Mouse (Mus musculus): ENCODE results near the gene Gabrb1.

Gabrb1 gene

GRCm38 (mm10) chr5:71657482-71658114 lies at the start of gene Gabrb1:
TSS of gene Gabrb1 (plus strand) at chr5:71658113.
- no peak for DNase-seq (ENCODE audit: low read depth in 2 of 2, low spot score in 2 of 2)

DNA sequence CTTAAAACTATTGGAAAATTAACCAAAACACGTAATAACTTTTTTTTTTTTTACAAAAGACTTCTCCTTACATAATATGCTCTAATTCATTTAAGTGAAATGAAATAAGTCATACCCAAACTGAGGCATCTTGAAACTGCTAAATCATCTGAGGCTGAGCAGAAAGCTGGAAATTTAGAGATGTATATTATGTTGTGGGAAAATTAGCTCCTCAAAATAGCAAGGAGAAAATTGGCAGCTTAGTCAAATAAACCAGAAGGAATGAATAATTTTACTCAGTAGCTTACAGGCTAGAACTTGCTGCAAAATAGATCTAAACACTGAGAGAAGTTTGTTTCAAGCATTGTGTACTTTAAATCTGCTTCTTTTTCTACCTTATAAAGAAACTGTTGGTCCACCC lies 49.2 kb upstream of the Gabrb1 start:
- no peak for DNase-seq (ENCODE audit: low read depth in 2 of 2, low spot score in 2 of 2)

DNA sequence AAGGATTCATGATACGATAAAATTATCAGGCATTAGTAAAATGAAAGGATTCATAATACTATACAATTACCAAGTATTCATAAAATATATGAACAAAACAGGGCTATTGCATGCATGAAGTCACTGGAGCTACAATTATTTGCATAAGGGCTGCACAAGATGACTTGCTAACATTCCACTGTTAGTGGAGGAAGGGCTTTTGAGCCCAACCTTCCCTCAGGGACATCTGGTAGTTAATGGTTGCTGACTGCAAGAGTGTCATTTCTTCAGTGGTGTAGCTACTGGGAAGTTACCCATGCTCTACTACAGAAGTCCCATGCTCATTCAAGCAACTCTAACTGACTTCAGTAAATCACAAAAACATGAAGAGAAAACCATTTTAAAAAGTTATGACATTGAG lies 43.6 kb upstream of the Gabrb1 start:
- DNase-seq (ENCODE audit: low read depth in 2 of 2, low spot score in 2 of 2), result no peak

GRCm38 (mm10) chr5:71616734-71617133 lies 41.2 kb upstream of the Gabrb1 start:
- no peak for DNase-seq (ENCODE audit: low read depth in 2 of 2, low spot score in 2 of 2)

DNA sequence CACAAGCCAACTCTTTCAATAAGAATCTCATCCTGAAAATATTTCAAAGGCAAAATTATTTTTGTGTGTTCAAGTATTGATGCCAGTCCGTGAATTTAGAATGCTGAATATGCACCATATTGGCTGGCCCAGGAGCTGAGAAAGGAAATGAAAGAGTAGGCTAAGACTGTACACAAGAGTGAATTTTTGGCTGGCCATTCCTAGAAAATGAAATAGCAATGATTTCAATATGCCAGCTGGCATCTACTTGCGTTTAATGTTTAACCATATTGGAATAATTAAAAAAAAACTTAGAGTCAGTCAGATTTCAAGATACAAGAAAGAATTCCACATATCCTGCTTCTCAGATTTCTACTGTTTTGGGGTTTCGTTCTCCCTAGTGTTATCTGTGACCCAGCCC lies 30.1 kb upstream of the Gabrb1 start:
- DNase-seq (ENCODE audit: low read depth in 2 of 2, low spot score in 2 of 2), result no peak

GRCm38 (mm10) chr5:71639804-71640203 lies 18.1 kb upstream of the Gabrb1 start:
- DNase-seq (ENCODE audit: low read depth in 2 of 2, low spot score in 2 of 2), result no peak

- DNase-seq (ENCODE audit: low read depth in 2 of 2, low spot score in 2 of 2), result no peak
Observed at GRCm38 (mm10) chr5:71648108-71648507, 9.8 kb upstream of the Gabrb1 start.

- no peak for DNase-seq (ENCODE audit: low read depth in 2 of 2, low spot score in 2 of 2)
Observed at GRCm38 (mm10) chr5:71654056-71654455, 3.9 kb upstream of the Gabrb1 start.

- no peak for DNase-seq (ENCODE audit: low read depth in 2 of 2, low spot score in 2 of 2)
Observed at GRCm38 (mm10) chr5:71656771-71657170, 1.1 kb upstream of the Gabrb1 start.

DNA sequence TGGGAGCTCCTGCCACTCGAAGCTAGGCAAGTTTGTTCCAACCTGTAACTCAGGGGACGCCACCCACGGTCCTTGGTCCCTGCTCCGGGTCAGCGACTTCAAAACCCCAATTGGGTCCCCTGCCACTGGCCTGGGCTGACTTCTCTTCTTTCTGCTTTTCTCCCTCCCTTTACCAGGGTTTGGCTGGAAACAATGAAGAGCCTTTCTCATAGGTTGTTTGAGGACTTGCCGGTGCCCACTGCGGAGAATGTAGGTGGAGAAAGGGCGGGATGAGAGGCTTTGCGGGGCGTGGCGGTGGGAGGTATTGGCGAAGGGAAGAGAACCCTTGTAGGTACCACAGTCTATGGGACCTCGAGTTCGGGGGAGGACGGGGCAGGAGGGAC lies 193 bp downstream of the Gabrb1 start, which contains the start of gene Gabra4:
Gene Gabra4 (minus strand): TSS at position 194 of the 383 bp plus-strand sequence.
- no peak for DNase-seq (ENCODE audit: low read depth in 2 of 2, low spot score in 2 of 2)

DNA sequence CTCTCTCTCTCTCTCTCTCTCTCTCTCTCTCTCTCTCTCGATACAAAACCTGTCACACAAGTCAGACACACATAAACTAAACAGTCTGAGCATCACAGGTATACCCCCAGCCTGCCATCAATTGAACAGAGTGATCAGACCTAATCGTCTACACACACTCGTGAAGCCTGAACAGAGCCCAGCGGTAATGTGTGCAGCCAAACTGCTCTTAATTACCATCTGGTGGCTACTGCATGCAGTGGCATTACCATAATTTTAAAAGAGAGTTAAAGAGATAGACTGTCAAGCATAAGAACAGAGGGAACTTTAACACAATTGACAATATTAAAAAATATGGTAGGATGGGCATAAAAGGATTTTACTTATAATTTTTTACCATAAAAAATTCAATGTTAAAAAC lies 7.7 kb downstream of the Gabrb1 start:
- no peak for DNase-seq (ENCODE audit: low read depth in 2 of 2, low spot score in 2 of 2)

DNA sequence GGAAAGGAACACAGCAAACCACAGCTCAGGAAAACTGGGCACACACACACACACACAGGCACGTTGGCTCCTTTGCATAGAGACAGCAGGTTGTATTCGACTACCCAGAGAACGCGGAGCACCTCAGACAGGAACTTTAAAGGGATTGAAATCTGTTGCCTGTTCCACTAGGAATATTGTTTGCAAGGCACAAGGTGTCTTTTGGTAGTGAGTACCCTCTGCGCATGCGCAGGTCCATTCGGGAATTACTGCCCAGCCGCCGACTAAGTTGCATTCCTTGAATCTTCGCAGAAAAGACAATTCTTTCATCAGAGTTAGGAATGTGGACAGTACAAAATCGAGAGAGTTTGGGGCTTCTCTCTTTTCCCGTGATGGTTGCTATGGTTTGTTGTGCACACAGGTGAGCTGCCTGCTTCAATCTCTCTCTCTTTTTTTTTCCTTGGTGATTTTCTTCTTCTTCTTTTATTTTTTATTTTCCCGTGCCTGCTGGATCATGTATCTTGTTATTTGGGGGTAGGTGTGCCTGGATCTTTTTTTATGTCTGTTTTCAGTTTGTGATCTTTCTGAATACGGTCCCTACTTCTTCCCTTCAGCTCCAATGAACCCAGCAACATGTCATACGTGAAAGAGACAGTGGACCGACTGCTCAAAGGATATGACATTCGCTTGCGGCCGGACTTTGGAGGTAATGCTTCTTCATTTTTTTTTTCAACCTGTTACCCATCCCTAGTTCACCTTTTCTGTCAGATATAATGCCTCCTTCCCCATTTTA lies 42.0 kb downstream of the Gabrb1 start:
- no peak for DNase-seq (ENCODE audit: low read depth in 2 of 2, low spot score in 2 of 2)

DNA sequence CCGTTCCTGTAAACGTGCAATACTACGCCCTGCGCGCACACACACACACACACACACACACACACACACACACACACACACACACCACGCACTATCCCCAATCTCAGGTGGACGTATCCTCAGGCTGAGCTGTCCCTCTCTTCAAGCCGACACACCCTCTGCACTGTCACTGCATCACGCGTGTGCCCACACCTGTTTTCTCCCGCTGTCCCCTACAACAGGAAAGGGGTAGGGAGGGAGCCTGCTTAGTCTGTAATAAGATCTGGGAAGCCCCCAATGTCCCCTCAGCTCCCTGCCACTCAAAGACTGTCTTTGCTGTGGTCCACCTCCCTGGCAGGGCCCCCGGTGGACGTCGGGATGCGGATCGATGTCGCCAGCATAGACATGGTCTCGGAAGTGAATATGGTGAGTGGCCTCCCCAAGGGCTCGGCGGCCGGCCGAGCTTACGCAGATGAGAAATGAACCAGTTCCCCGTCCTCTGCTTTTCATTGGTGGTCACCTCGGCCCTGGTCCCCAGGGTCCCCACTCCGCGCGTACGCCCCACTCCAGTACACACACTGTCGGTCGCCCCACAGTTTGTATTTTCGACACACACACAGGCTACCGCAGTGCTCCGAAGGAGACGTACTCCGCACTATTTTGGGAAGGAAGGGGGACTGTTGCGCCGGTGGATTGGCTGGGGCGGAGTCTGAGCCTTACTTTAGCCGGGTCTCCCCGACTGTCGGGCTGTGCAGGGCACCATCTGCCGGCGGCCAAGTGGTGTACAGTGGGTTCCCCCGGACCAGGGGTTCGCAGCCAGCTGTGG lies 42.8 kb downstream of the Gabrb1 start:
- DNase-seq (ENCODE audit: low read depth in 2 of 2, low spot score in 2 of 2), result no peak

- DNase-seq (ENCODE audit: low read depth in 2 of 2, low spot score in 2 of 2), result no peak
Observed at GRCm38 (mm10) chr5:71701273-71701614, 43.3 kb downstream of the Gabrb1 start.

GRCm38 (mm10) chr5:71732931-71733792 lies 75.2 kb downstream of the Gabrb1 start:
- DNase-seq (ENCODE audit: low read depth in 2 of 2, low spot score in 2 of 2), result no peak

DNA sequence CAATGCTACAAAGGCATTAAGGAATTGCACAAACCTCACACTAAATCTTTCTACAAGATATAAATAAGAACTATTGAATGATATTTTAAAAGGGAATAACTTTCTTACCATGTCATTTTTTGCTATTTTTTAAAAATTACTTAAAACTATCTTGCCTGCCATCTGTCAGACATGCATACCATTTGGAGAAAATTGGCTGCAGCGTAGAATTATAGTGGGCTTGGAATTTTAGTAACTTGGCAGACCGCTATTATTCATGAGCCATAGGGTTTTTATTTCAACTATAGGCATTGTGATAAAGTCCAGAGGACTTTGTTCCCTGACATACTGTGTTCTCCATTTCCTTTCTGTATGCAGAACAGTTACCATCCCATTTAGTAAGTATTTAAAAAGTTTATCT lies 89.5 kb downstream of the Gabrb1 start:
- no peak for DNase-seq (ENCODE audit: low read depth in 2 of 2, low spot score in 2 of 2)

DNA sequence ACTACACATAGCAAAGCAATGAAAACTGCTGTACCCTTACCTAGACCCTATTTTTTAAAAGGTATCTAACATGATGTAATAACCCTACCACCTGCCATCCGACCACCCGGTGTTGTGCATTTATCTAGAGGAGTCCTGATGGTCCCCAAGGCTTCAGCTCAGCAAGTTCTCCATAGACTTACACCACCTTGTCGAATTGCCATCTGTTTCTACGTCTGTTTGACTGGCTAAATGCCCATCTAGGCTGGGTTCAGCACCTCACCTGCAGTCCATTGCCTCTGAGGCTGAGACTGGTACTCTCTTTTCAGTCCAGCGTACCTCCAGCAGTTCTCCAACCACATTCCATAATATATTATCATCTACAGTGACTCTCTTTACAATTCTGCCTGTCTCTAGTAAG lies 96.1 kb downstream of the Gabrb1 start:
- no peak for DNase-seq (ENCODE audit: low read depth in 2 of 2, low spot score in 2 of 2)

DNA sequence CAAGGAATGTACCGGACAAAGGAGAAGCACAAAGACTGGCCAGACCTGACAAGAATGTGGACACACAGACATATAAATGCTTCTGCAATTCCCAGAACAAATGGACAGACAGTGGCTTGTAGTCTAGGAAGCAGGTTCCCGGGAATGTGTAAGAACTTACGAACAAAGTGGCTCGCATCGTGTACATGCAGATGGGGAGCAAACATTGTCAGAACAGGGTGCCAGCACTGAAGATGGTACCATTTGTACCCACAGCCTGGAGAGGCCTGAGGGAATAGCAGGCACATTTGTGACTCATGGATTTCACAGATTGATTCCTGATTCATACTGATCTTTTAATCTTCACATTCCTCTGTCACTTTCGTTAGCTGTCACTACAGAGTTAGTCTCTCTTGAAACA lies 103.2 kb downstream of the Gabrb1 start:
- DNase-seq (ENCODE audit: low read depth in 2 of 2, low spot score in 2 of 2), result no peak

- no peak for DNase-seq (ENCODE audit: low read depth in 2 of 2, low spot score in 2 of 2)
Observed at GRCm38 (mm10) chr5:71781514-71782179, 123.7 kb downstream of the Gabrb1 start.

DNA sequence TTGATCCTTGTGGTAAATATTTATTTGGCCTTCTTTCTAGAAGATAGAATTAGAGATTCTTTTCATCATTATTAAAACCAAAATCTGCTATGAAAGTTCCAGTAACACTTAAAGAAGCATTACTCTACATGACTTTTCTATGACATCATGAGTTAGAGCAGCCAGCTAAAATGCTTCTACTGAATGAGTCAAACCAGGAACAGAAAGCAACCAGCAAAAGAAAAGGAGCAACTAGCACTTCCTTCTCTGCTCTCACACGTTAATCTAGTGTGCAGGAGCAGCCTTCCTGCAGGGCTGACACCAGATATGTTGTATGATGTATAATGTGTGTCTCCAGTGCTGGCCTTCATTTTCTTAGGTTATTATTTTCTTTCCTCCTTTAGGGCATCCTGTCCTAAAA lies 164.9 kb downstream of the Gabrb1 start:
- DNase-seq (ENCODE audit: low read depth in 2 of 2, low spot score in 2 of 2), result no peak

DNA sequence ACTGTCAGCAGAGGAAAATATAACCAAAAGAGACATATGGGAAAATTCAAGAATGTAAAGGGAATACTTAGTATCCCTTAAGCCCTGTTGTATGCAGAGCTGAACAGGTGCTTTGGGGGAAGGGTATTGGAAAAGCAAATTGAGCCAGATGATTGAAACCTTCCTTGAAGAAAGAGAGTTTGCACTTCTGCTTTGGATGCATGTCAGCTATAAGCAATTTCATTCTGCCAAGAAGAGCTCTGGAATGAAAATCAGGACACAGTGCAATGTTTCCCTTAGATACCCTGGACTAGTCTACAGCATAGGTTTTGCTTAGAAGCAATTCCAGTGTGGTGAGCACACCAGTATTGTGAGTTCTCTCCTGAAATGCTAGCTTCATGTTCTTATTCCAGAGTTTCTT lies 170.4 kb downstream of the Gabrb1 start:
- DNase-seq (ENCODE audit: low read depth in 2 of 2, low spot score in 2 of 2), result no peak

Data from CD8-positive naive resting alpha-beta T cell, adult 2 months (primary cell).